Mouse (Mus musculus) forebrain, embryonic 10.5 days (tissue): ENCODE data around the gene Nsun6. TPM values are rescaled to one million over a fixed set of nuclear protein-coding genes. Genes with fewer than 3 reads are reported as not detected.

Source experiments
- DNase-seq: peaks from one replicate; pipeline ENCODE4 v3.0.0-alpha.2; 2017; ENCODE audit warnings: low spot score; ENCODE audit errors: extremely low spot score
- H3K27ac ChIP-seq: fragments of 300-500 bp; sonication (generic); 2 replicates; pipeline ENCODE4 v1.5.1; 2016; ENCODE audit warnings: mild to moderate bottlenecking
- H3K27me3 ChIP-seq: fragments of 300-500 bp; sonication (generic); 2 replicates; pipeline ENCODE4 v1.6.1; 2016; ENCODE audit warnings: mild to moderate bottlenecking; ENCODE audit not compliant: poor library complexity, severe bottlenecking
- H3K36me3 ChIP-seq: fragments of 300-500 bp; sonication (generic); replicated peaks from 2 replicates; pipeline ENCODE4 v1.6.1; 2016; ENCODE audit warnings: mild to moderate bottlenecking, moderate library complexity
- H3K4me1 ChIP-seq: fragments of 300-500 bp; sonication (generic); 2 replicates; pipeline ENCODE4 v1.6.1; 2016
- H3K4me3 ChIP-seq: fragments of 300-500 bp; sonication (generic); 2 replicates; pipeline ENCODE4 v1.5.1; 2016; ENCODE audit warnings: mild to moderate bottlenecking, moderate library complexity
- H3K9me3 ChIP-seq: fragments of 300-500 bp; sonication (generic); 2 replicates; pipeline ENCODE4 v1.6.1; 2016; ENCODE audit warnings: mild to moderate bottlenecking, moderate library complexity
- WGBS: fragments of 180-500 bp; shearing (Covaris S2); methylation state at CpG from one replicate; pipeline ENCODE4 v1.1.7; 2016; 5-methylcytosine and 5-hydroxymethylcytosine counted together
- polyA plus RNA-seq: library from polyadenylated mRNA; unstranded; fragments of >200 nt; fragmentation: Nextera tagmentation; extraction: Ambion mirVana; gene quantifications from 2 replicates; pipeline ENCODE4 v1.2.1, GENCODE M21; 2016

Gene Nsun6
- polyA plus RNA-seq, 1 experiment from 2014 or later = 12.1 TPM

- H3K27ac ChIP-seq = no peak overlapping the region
- H3K4me1 ChIP-seq = no peaks in the 10 kb centered on the region
- no peaks in the 10 kb centered on the region for H3K9me3 ChIP-seq
- no peaks in the 10 kb centered on the region for H3K27me3 ChIP-seq
- peaks cover 14% of the 10 kb centered on the region; the same call in 1 of the 2 replicates for H3K36me3 ChIP-seq
- 90% methylated on average over 11 of the region's 11 CpGs for WGBS
- no peak overlapping the region for H3K4me3 ChIP-seq
- no peak for DNase-seq
Observed at GRCm38 (mm10) chr2:14984029-14984428, 70.8 kb downstream of the Nsun6 start.

- DNase-seq = no peak
- H3K27me3 ChIP-seq = no peaks in the 10 kb centered on the region
- WGBS = 87% methylated on average over 2 of the region's 2 CpGs
- no peaks in the 10 kb centered on the region for H3K4me1 ChIP-seq
- H3K9me3 ChIP-seq = no peaks in the 10 kb centered on the region
- H3K4me3 ChIP-seq = no peak overlapping the region
- H3K27ac ChIP-seq = no peak overlapping the region
- H3K36me3 ChIP-seq = no peaks in the 10 kb centered on the region
Observed at GRCm38 (mm10) chr2:14961493-14961892, 93.4 kb downstream of the Nsun6 start.

GRCm38 (mm10) chr2:14960963-14961488 lies 93.8 kb downstream of the Nsun6 start:
- H3K4me3 ChIP-seq = no peak overlapping the region
- 78% methylated on average over 1 of the region's 1 CpGs for WGBS
- DNase-seq = no peak
- no peaks in the 10 kb centered on the region for H3K36me3 ChIP-seq
- no peaks in the 10 kb centered on the region for H3K27me3 ChIP-seq
- no peaks in the 10 kb centered on the region for H3K4me1 ChIP-seq
- no peaks in the 10 kb centered on the region for H3K9me3 ChIP-seq
- no peak overlapping the region for H3K27ac ChIP-seq

GRCm38 (mm10) chr2:14953090-14953489 lies 101.8 kb downstream of the Nsun6 start:
- Histone ChIP-seq H3K4me1 (no peaks in the 10 kb centered on the region), H3K27ac (no peak overlapping the region), H3K9me3 (no peaks in the 10 kb centered on the region), H3K36me3 (no peaks in the 10 kb centered on the region), H3K4me3 (no peak overlapping the region), H3K27me3 (no peaks in the 10 kb centered on the region)
- 88% methylated on average over 2 of the region's 2 CpGs for WGBS
- DNase-seq = no peak

Other genes starting within 250 kb of the Nsun6 start
- gene Arl5b, start 5.7 kb downstream of the Nsun6 start, polyA plus RNA-seq = 48.0 and 51.9 TPM in 2 replicates